Mouse (Mus musculus) forebrain, embryonic 11.5 days (tissue): ENCODE results near the gene Bag2. TPM values are rescaled to one million over a fixed set of nuclear protein-coding genes. Genes with fewer than 3 reads are reported as not detected.
"Not testable (repeated sequence)": the region's sequence is repeated elsewhere in the genome, so short reads cannot be mapped to it uniquely, and the experiment has no call there.

Source experiments
- ATAC-seq: fragments of 200-750 bp; cut with Nextera tagmentation; replicated peaks from 2 replicates; pipeline ENCODE4 v1.8.0; 2017; ENCODE audit warnings: moderate TSS enrichment; ENCODE audit not compliant: low FRiP score
- DNase-seq: peaks from one replicate; pipeline ENCODE4 v3.0.0-alpha.2; 2017; ENCODE audit warnings: low spot score
- H3K27ac ChIP-seq: fragments of 300-500 bp; sonication (generic); 2 replicates; pipeline ENCODE4 v1.5.1; 2014; ENCODE audit warnings: low read depth, low read length
- H3K27me3 ChIP-seq: fragments of 300-500 bp; sonication (generic); 2 replicates; pipeline ENCODE4 v1.6.1; 2014; ENCODE audit warnings: mild to moderate bottlenecking, low read length, mixed read lengths; ENCODE audit not compliant: control insufficient read depth, insufficient read depth
- H3K36me3 ChIP-seq: fragments of 300-500 bp; sonication (generic); 2 replicates; pipeline ENCODE4 v1.6.1; 2014; ENCODE audit warnings: mild to moderate bottlenecking, low read length, moderate library complexity, mixed read lengths; ENCODE audit not compliant: control insufficient read depth, insufficient read depth
- H3K4me1 ChIP-seq: fragments of 300-500 bp; sonication (generic); replicated peaks from 2 replicates; pipeline ENCODE4 v1.6.1; 2014; ENCODE audit warnings: low read length, mixed read lengths; ENCODE audit not compliant: control insufficient read depth, insufficient read depth
- H3K4me2 ChIP-seq: fragments of 300-500 bp; sonication (generic); 2 replicates; pipeline ENCODE4 v1.6.1; 2014; ENCODE audit warnings: low read depth, mild to moderate bottlenecking, low read length, moderate library complexity, mixed read lengths; ENCODE audit not compliant: severe bottlenecking
- H3K4me3 ChIP-seq: fragments of 300-500 bp; sonication (generic); 2 replicates; pipeline ENCODE4 v1.5.1; 2014; ENCODE audit warnings: low read depth, low read length
- H3K9ac ChIP-seq: fragments of 300-500 bp; sonication (generic); 2 replicates; pipeline ENCODE4 v1.6.1; 2014; ENCODE audit warnings: low read length
- H3K9me3 ChIP-seq: fragments of 300-500 bp; sonication (generic); 2 replicates; pipeline ENCODE4 v1.6.1; 2016; ENCODE audit warnings: low read length, mixed read lengths; ENCODE audit not compliant: control insufficient read depth
- WGBS: fragments of 180-500 bp; shearing (Covaris S2); extraction: QIAGEN DNeasy Blood & Tissue Kit; methylation state at CpG from one replicate; pipeline ENCODE4 v1.1.7; 2014; 5-methylcytosine and 5-hydroxymethylcytosine counted together
- polyA plus RNA-seq: library from polyadenylated mRNA; unstranded; fragments of >200 nt; fragmentation: Nextera tagmentation; extraction: Ambion mirVana; gene quantifications from 2 replicates; pipeline ENCODE4 v1.2.1, GENCODE M21; 2014

The Bag2 gene
- polyA plus RNA-seq, 1 experiment from 2014 or later, result 34.0 TPM

- H3K4me3 ChIP-seq, result no peak overlapping the region
- WGBS, result 88% methylated on average over 7 of the region's 7 CpGs
- no peak overlapping the region for H3K9ac ChIP-seq
- ATAC-seq, result no peak
- DNase-seq, result no peak
- no peak overlapping the region; the same call in 1 of the 2 replicates for H3K4me2 ChIP-seq
- peaks cover 7% of the 10 kb centered on the region; the same call in 1 of the 2 replicates for H3K4me1 ChIP-seq
- H3K27ac ChIP-seq, result no peak overlapping the region
- no peaks in the 10 kb centered on the region for H3K27me3 ChIP-seq
- no peaks in the 10 kb centered on the region for H3K36me3 ChIP-seq
- H3K9me3 ChIP-seq, result no peaks in the 10 kb centered on the region
Measured at GRCm38 (mm10) chr1:33755799-33756198, 1.8 kb downstream of the Bag2 start.

GRCm38 (mm10) chr1:33754965-33755735, 2.4 kb downstream of the Bag2 start:
- Histone ChIP-seq H3K4me1 (peaks cover 7% of the 10 kb centered on the region; the same call in 1 of the 2 replicates), H3K4me2 (no peak overlapping the region), H3K9ac (no peak overlapping the region), H3K27me3 (no peaks in the 10 kb centered on the region), H3K27ac (no peak overlapping the region), H3K9me3 (no peaks in the 10 kb centered on the region), H3K4me3 (no peak overlapping the region), H3K36me3 (no peaks in the 10 kb centered on the region)
- DNase-seq (no peak), ATAC-seq (no peak)
- 94% methylated on average over 21 of the region's 21 CpGs for WGBS

GRCm38 (mm10) chr1:33754089-33754488, 3.5 kb downstream of the Bag2 start:
- no peaks in the 10 kb centered on the region for H3K36me3 ChIP-seq
- no peaks in the 10 kb centered on the region for H3K27me3 ChIP-seq
- H3K27ac ChIP-seq, result no peak overlapping the region
- WGBS, result 94% methylated on average over 17 of the region's 17 CpGs
- H3K9me3 ChIP-seq, result no peaks in the 10 kb centered on the region
- ATAC-seq (no peak), DNase-seq (no peak)
- H3K4me2 ChIP-seq, result no peak overlapping the region
- H3K4me3 ChIP-seq, result no peak overlapping the region
- no peak overlapping the region for H3K9ac ChIP-seq
- peaks cover 7% of the 10 kb centered on the region; the same call in 1 of the 2 replicates for H3K4me1 ChIP-seq

GRCm38 (mm10) chr1:33751283-33751682, 6.3 kb downstream of the Bag2 start:
- no peak; the same call in 1 of the 2 replicates for ATAC-seq
- H3K27ac ChIP-seq, result no peak overlapping the region
- no peaks in the 10 kb centered on the region for H3K9me3 ChIP-seq
- no peak overlapping the region for H3K4me2 ChIP-seq
- H3K4me1 ChIP-seq, result peaks cover 2% of the 10 kb centered on the region; the same call in 1 of the 2 replicates
- H3K9ac ChIP-seq, result no peak overlapping the region
- WGBS, result 92% methylated on average over 10 of the region's 10 CpGs
- DNase-seq, result no peak
- no peak overlapping the region for H3K4me3 ChIP-seq
- peaks cover 2% of the 10 kb centered on the region; the same call in 1 of the 2 replicates for H3K36me3 ChIP-seq
- no peaks in the 10 kb centered on the region for H3K27me3 ChIP-seq

GRCm38 (mm10) chr1:33749709-33750108, 7.9 kb downstream of the Bag2 start:
- H3K27ac ChIP-seq, H3K9ac ChIP-seq, H3K4me1 ChIP-seq, H3K9me3 ChIP-seq, DNase-seq, H3K36me3 ChIP-seq, H3K4me2 ChIP-seq, ATAC-seq, H3K4me3 ChIP-seq, H3K27me3 ChIP-seq: not testable (repeated sequence)
- WGBS, result 93% methylated on average over 3 of the region's 4 CpGs

GRCm38 (mm10) chr1:33749109-33749508, 8.5 kb downstream of the Bag2 start:
- DNase-seq (no peak), ATAC-seq (no peak)
- H3K36me3 ChIP-seq, result peaks cover 4% of the 10 kb centered on the region; the same call in 1 of the 2 replicates
- H3K4me2 ChIP-seq, result no peak overlapping the region
- WGBS, result 94% methylated on average over 11 of the region's 11 CpGs
- no peaks in the 10 kb centered on the region for H3K4me1 ChIP-seq
- no peak overlapping the region for H3K4me3 ChIP-seq
- no peak overlapping the region for H3K27ac ChIP-seq
- no peaks in the 10 kb centered on the region for H3K9me3 ChIP-seq
- H3K27me3 ChIP-seq, result no peaks in the 10 kb centered on the region
- no peak overlapping the region for H3K9ac ChIP-seq

GRCm38 (mm10) chr1:33745901-33746300, 11.7 kb downstream of the Bag2 start:
- no peak for DNase-seq
- H3K36me3 ChIP-seq, result peaks cover 4% of the 10 kb centered on the region; the same call in 1 of the 2 replicates
- no peaks in the 10 kb centered on the region for H3K4me1 ChIP-seq
- H3K27ac ChIP-seq, result no peak overlapping the region
- WGBS, result 92% methylated on average over 4 of the region's 4 CpGs
- no peak overlapping the region for H3K9ac ChIP-seq
- no peak overlapping the region for H3K4me2 ChIP-seq
- H3K4me3 ChIP-seq, result no peak overlapping the region
- no peak for ATAC-seq
- no peaks in the 10 kb centered on the region for H3K9me3 ChIP-seq
- H3K27me3 ChIP-seq, result no peaks in the 10 kb centered on the region

- H3K27ac ChIP-seq, H3K27me3 ChIP-seq, H3K9ac ChIP-seq, H3K4me1 ChIP-seq, H3K36me3 ChIP-seq, H3K4me2 ChIP-seq, ATAC-seq, H3K4me3 ChIP-seq, DNase-seq, H3K9me3 ChIP-seq: not testable (repeated sequence)
- 95% methylated on average over 8 of the region's 9 CpGs for WGBS
Measured at GRCm38 (mm10) chr1:33744815-33745214, 12.8 kb downstream of the Bag2 start.

- no peaks in the 10 kb centered on the region for H3K27me3 ChIP-seq
- peaks cover 8% of the 10 kb centered on the region; the same call in 1 of the 2 replicates for H3K36me3 ChIP-seq
- no peak overlapping the region for H3K9ac ChIP-seq
- no peak overlapping the region for H3K27ac ChIP-seq
- ATAC-seq (0 out of 2 replicates have a peak, but pooled peaks have one; percentile 42), DNase-seq (peak; percentile 70)
- H3K4me2 ChIP-seq, result no peak overlapping the region
- H3K4me1 ChIP-seq, result no peaks in the 10 kb centered on the region
- no peaks in the 10 kb centered on the region for H3K9me3 ChIP-seq
- no peak overlapping the region for H3K4me3 ChIP-seq
- 23% methylated on average over 8 of the region's 8 CpGs for WGBS
Measured at GRCm38 (mm10) chr1:33742903-33743302, 14.7 kb downstream of the Bag2 start.
